Mouse (Mus musculus): ENCODE measurements at regions not wholly inside any gene's neighbourhood (a gene's known extent, or its start where the extent isn't known, plus 50 kb on each side); places are given as distances from the start of the nearest gene placed in this dataset.

- TF ChIP-seq POLR2A (IDR thresholded peaks at IDR 0.05; ENCODE audit: borderline replicate concordance, extremely low read depth, insufficient read depth, insufficient read length, poor library complexity, severe bottlenecking) (no peak), CTCF (IDR thresholded peaks at IDR 0.05; ENCODE audit: borderline replicate concordance, extremely low read depth, insufficient read depth, insufficient read length) (no peak)
Observed at GRCm38 (mm10) chr1:174971895-174972294, 50.3 kb upstream of the Grem2 start.
